Mouse (Mus musculus) cortical plate, adult 2 months (tissue): ENCODE measurements around the gene Prkcz. TPM values are rescaled to one million over a fixed set of nuclear protein-coding genes. Genes with fewer than 3 reads are reported as not detected.

Experiments used
- H3K27ac ChIP-seq: fragments of 200-500 bp; 2 replicates; pipeline ENCODE4 v1.5.1; 2012; ENCODE audit warnings: low read length, control low read depth, inconsistent platforms; ENCODE audit not compliant: insufficient read depth
- H3K4me1 ChIP-seq: fragments of 200-500 bp; 2 replicates; pipeline ENCODE4 v1.6.1; 2011; ENCODE audit warnings: low read length; ENCODE audit not compliant: control insufficient read depth, insufficient read depth
- H3K4me3 ChIP-seq: fragments of 200-500 bp; 2 replicates; pipeline ENCODE4 v1.5.1; 2011; ENCODE audit warnings: mild to moderate bottlenecking, low read length, control low read depth; ENCODE audit not compliant: insufficient read depth
- CTCF ChIP-seq: fragments of 200-500 bp; IDR thresholded peaks from 2 replicates; pipeline ENCODE4 v1.5.1; 2011; ENCODE audit warnings: mild to moderate bottlenecking, control low read depth, low read length; ENCODE audit not compliant: insufficient read depth; ENCODE audit errors: extremely low read depth
- POLR2A ChIP-seq: fragments of 200-500 bp; IDR thresholded peaks from 2 replicates; pipeline ENCODE4 v1.6.1; 2011; ENCODE audit warnings: mild to moderate bottlenecking, low read length, control low read depth; ENCODE audit not compliant: insufficient read depth; ENCODE audit errors: extremely low read depth
- polyA plus RNA-seq: library from polyadenylated mRNA; depleted of rRNA; stranded (reverse); fragments of >200 nt; gene quantifications from 2 replicates; pipeline ENCODE4 v1.2.3, GENCODE M21; 2012; rRNA removed

The Prkcz gene
- polyA plus RNA-seq, 1 experiment = 315 TPM

DNA sequence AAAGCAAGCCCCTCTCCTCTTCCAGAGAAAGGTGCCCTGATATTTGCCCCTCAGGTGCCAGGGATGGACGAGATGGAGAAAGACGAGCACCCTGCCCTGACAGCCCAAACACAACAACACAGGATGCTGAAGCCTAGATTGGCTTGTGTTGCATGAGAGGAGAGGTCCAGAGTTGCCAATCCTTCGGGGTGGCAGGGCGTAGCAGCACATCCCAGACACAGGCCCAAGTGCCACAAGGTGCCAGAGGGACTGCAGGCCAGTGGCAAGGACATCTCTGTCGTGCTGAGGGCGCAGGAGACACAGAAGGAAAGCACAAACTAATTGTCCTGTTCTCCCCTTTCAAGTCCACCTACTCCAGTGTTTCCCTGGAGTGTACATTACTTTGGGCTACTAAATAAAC, 147.0 kb downstream of the Prkcz start:
- Histone ChIP-seq H3K27ac (no peak overlapping the region), H3K4me1 (peaks cover 41% of the 10 kb centered on the region), H3K4me3 (no peak overlapping the region)
- TF ChIP-seq POLR2A (no peak), CTCF (no peak)

DNA sequence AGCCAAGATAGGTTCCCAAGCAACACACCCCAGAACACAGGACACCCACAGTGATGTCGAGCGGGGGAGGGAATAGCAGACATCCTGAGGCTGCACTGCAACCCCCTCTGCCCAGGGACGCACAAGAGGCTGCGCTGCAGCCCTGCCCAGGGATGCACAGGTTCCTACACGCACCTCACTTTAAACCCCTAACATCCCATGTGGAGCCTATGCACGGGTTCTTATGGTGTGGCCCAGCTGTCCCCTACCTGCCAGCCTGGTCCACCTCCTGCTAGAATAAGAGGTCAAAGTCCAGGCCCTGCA, 147.5 kb downstream of the Prkcz start:
- Histone ChIP-seq H3K4me1 (peaks cover 42% of the 10 kb centered on the region), H3K4me3 (no peak overlapping the region), H3K27ac (no peak overlapping the region)
- TF ChIP-seq POLR2A (no peak), CTCF (no peak)

DNA sequence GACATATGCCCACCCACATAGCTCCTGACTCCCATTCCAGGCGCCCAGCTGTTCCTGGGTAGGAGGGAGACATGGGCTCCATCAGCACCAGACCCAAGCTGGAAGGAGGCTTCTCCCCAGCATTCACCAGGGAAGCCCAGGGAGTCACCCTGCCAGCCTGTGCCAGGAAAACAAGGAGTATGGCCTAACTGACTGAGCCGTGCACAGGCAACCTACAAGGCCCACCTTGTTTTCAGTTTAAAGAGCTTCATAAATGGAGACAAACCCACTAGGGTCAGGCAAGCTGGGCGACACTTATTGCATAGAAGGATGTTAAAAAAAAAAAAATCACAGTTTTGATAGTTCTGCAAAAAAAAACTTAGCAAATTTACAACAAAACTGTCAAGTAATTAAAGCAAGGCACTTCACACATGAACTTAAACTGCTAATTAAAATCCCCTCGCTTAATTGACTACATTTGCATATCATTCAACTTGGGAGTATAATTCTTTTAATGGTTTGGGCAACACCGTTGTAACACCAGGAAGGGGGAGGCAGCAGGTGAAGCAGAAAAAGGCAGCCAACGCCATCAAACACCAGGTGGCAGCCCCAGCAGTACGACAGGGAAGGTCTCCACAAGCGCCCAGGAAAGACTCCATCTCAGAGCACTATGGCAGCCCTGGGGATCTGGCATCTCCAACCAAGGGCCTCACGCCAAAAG, 148.0 kb downstream of the Prkcz start:
- peaks cover 43% of the 10 kb centered on the region for H3K4me1 ChIP-seq
- no peak overlapping the region for H3K27ac ChIP-seq
- no peak overlapping the region for H3K4me3 ChIP-seq
- TF ChIP-seq POLR2A (no peak), CTCF (no peak)

Other genes with a start within 250 kb of the Prkcz start
- gene Ski, start 138.8 kb downstream of the Prkcz start, polyA plus RNA-seq = 69.0 and 70.3 TPM in 2 replicates
- 36.5 and 37.5 TPM in 2 replicates for gene Faap20, start 111.6 kb downstream of the Prkcz start, polyA plus RNA-seq
- 129 and 141 TPM in 2 replicates for gene Gabrd, start 36.8 kb upstream of the Prkcz start, polyA plus RNA-seq
- gene Cfap74, start 47.8 kb upstream of the Prkcz start, polyA plus RNA-seq = 20.4 and 21.9 TPM in 2 replicates
- gene Tmem52, start 107.8 kb upstream of the Prkcz start, polyA plus RNA-seq = 2.1 and 2.7 TPM in 2 replicates
- 725 and 733 TPM in 2 replicates for gene Gnb1, start 130.0 kb upstream of the Prkcz start, polyA plus RNA-seq
- 66.9 and 70.1 TPM in 2 replicates for gene Nadk, start 201.0 kb upstream of the Prkcz start, polyA plus RNA-seq
- 16.8 and 18.1 TPM in 2 replicates for gene Slc35e2, start 240.1 kb upstream of the Prkcz start, polyA plus RNA-seq